Mouse (Mus musculus) monocyte, adult 5-6 weeks (primary cell): ENCODE results near the gene Cfap97. TPM values are rescaled to one million over a fixed set of nuclear protein-coding genes. Genes with fewer than 3 reads are reported as not detected.
A peak's percentile ranks its signal among the peaks of the same experiment; 100 is the strongest.
"Not testable (repeated sequence)": the region's sequence is repeated elsewhere in the genome, so short reads cannot be mapped to it uniquely, and the experiment has no call there.

Experiments used
- ATAC-seq: fragments of 153-309, 156-312 bp; replicated peaks from 2 replicates; pipeline ENCODE4 v1.8.0; 2017; ENCODE audit warnings: mild to moderate bottlenecking; ENCODE audit not compliant: low TSS enrichment, insufficient number of reproducible peaks, severe bottlenecking, poor library complexity, low FRiP score
- total RNA-seq: library from RNA; stranded (forward); fragments of 200-1000, 200-491, 200-594 nt; gene quantifications from 3 replicates; pipeline ENCODE4 v1.2.3, GENCODE M21; 2017

The Cfap97 gene
- total RNA-seq, 1 experiment from 2014 or later: 16.0 TPM

- no peak for ATAC-seq
Measured at GRCm38 (mm10) chr8:46211611-46212071, 60.1 kb downstream of the Cfap97 start.

GRCm38 (mm10) chr8:46212194-46212593 lies 60.6 kb downstream of the Cfap97 start:
- ATAC-seq: no peak

GRCm38 (mm10) chr8:46213971-46214480 lies 62.5 kb downstream of the Cfap97 start:
- ATAC-seq: no peak

- no peak for ATAC-seq
Measured at GRCm38 (mm10) chr8:46216838-46217237, 65.3 kb downstream of the Cfap97 start.

- no peak for ATAC-seq
Measured at GRCm38 (mm10) chr8:46220566-46220965, 69.0 kb downstream of the Cfap97 start.

- no peak for ATAC-seq
Measured at GRCm38 (mm10) chr8:46225501-46225900, 73.9 kb downstream of the Cfap97 start.

- ATAC-seq: no peak
Measured at GRCm38 (mm10) chr8:46226622-46227021, 75.1 kb downstream of the Cfap97 start.

GRCm38 (mm10) chr8:46231968-46232367 lies 80.4 kb downstream of the Cfap97 start:
- not testable (repeated sequence) for ATAC-seq

GRCm38 (mm10) chr8:46232798-46233197 lies 81.2 kb downstream of the Cfap97 start:
- no peak for ATAC-seq

- no peak for ATAC-seq
Measured at GRCm38 (mm10) chr8:46234736-46235135, 83.2 kb downstream of the Cfap97 start.

- no peak for ATAC-seq
Measured at GRCm38 (mm10) chr8:46236441-46237223, 85.1 kb downstream of the Cfap97 start.

- peak; percentile 82; the same call in 1 of the 2 replicates for ATAC-seq
Measured at GRCm38 (mm10) chr8:46241568-46242374, 90.2 kb downstream of the Cfap97 start.

- ATAC-seq: no peak
Measured at GRCm38 (mm10) chr8:46242946-46243345, 91.4 kb downstream of the Cfap97 start.

Other genes with a start within 250 kb of the Cfap97 start
- not detected in 3 replicates for gene Ccdc110, start 217.2 kb upstream of the Cfap97 start, total RNA-seq
- gene 1700029J07Rik, start 176.5 kb upstream of the Cfap97 start, total RNA-seq: 0.32 to 2.5 TPM (median 2.1 TPM) in 3 replicates
- gene Ufsp2, start 176.2 kb upstream of the Cfap97 start, total RNA-seq: 59.2 to 74.7 TPM (median 73.5 TPM) in 3 replicates
- 0.19 TPM in 1 of 3 replicates, not detected in the others for gene Lrp2bp, start 152.5 kb upstream of the Cfap97 start, total RNA-seq
- gene Ankrd37, start 146.1 kb upstream of the Cfap97 start, total RNA-seq: 7.3 to 18.8 TPM (median 11.7 TPM) in 3 replicates
- gene Snx25, start 388 bp downstream of the Cfap97 start, total RNA-seq: 10.2 to 20.5 TPM (median 15.1 TPM) in 3 replicates
- gene Slc25a4, start 59.5 kb downstream of the Cfap97 start, total RNA-seq: 25.8 to 40.1 TPM (median 26.8 TPM) in 3 replicates
- gene Helt, start 142.9 kb downstream of the Cfap97 start, total RNA-seq: not detected in 3 replicates